Comparison of ENCODE assay signal across 13 mouse cellular contexts in genomic region chr16:28858210-28859008, GRCm38 (mm10).
A peak's percentile ranks its signal among the peaks of the same experiment; 100 is the strongest.
DNase-seq lines count a peak whose midpoint lies in the region; ATAC-seq lines count a peak whose summit lies in the region.
"Had no signal": no experiment of that assay in that cellular context is flagged by ENCODE, and none has a peak within 500 bp of the region (broad histone marks: within the 10 kb centered on the region; RNA-seq: fewer than 3 reads in every experiment).

No protein-coding gene starts in this region.

- no peak overlapping the region for H3K4me3 ChIP-seq in heart, embryonic 14.5 days (ENCODE audit: control insufficient read depth in 1 of 2, insufficient read depth in 1 of 2, low read depth in 1 of 2, low read length in 2 of 2)
- H3K4me3 ChIP-seq in lung, embryonic 16.5 days (ENCODE audit: low read length): no peak overlapping the region
- H3K4me3 ChIP-seq in embryonic facial prominence, embryonic 15.5 days (replicated peaks): no peak overlapping the region
- H3K4me3 ChIP-seq: erythroblast, embryonic 14.5 days; heart, embryonic 15.5 days; neural tube, embryonic 13.5 days had no signal

- peak; percentile 51 for DNase-seq in embryo, embryonic 10 days (ENCODE audit: low spot score)
- no peak for DNase-seq in embryo, embryonic 11 days
- no peak for DNase-seq in heart, postnatal 25 days (ENCODE audit: low spot score)
- DNase-seq in lung, postnatal 25 days (ENCODE audit: low spot score): no peak
- DNase-seq in adrenal gland, adult (ENCODE audit: inconsistent age in 2 of 2, low spot score in 1 of 2): no peak
- DNase-seq: cerebellum, postnatal 36 days; liver had no signal

- intact Hi-C loops in heart, postnatal 25 days (cut with DNase I): no loop called here

- 71% methylated on average over 18 of the region's 18 CpGs for whole genome bisulfite sequencing in heart, embryonic 14.5 days
- 54% methylated on average over 18 of the region's 18 CpGs for WGBS in lung, embryonic 16.5 days
- 77% methylated on average over 18 of the region's 18 CpGs for WGBS in embryonic facial prominence, embryonic 15.5 days

- H3K4me1 ChIP-seq in heart, embryonic 14.5 days (ENCODE audit: control insufficient read depth in 2 of 2, insufficient read depth in 2 of 2, low read length in 2 of 2): peaks cover 12 to 17% of the 10 kb centered on the region in 2 experiments
- peaks cover 31% of the 10 kb centered on the region for H3K4me1 ChIP-seq in lung, embryonic 16.5 days (replicated peaks; ENCODE audit: control insufficient read depth, insufficient read depth, low read length)
- H3K4me1 ChIP-seq in embryonic facial prominence, embryonic 15.5 days: peaks cover 30% of the 10 kb centered on the region; the same call in 1 of the 2 replicates

- no peak for ATAC-seq in heart, embryonic 14.5 days (ENCODE audit: insufficient number of reproducible peaks, insufficient read depth, low FRiP score, low read depth)
- ATAC-seq in lung, embryonic 16.5 days (ENCODE audit: low read depth): peak; percentile 43; the same call in 1 of the 2 replicates
- 0 out of 2 replicates have a peak, but pooled peaks have one; percentile 29 for ATAC-seq in embryonic facial prominence, embryonic 15.5 days (ENCODE audit: insufficient number of reproducible peaks, low FRiP score, low TSS enrichment, low read depth)

- H3K36me3 ChIP-seq in heart, embryonic 14.5 days (ENCODE audit: control insufficient read depth, insufficient read depth, low read length): peaks cover 4% of the 10 kb centered on the region; the same call in 1 of the 2 replicates
- H3K36me3 ChIP-seq in lung, embryonic 16.5 days (ENCODE audit: control insufficient read depth, insufficient read depth, low read length): peaks cover 2% of the 10 kb centered on the region; the same call in 1 of the 2 replicates
- no peaks in the 10 kb centered on the region for H3K36me3 ChIP-seq in embryonic facial prominence, embryonic 15.5 days
- H3K36me3 ChIP-seq: heart, embryonic 15.5 days; neural tube, embryonic 13.5 days had no signal

- peak overlapping the region; percentile 2; the same call in 1 of the 2 replicates for H3K4me2 ChIP-seq in heart, embryonic 14.5 days (ENCODE audit: low read length)
- no peak overlapping the region for H3K4me2 ChIP-seq in lung, embryonic 16.5 days (ENCODE audit: low read depth, low read length)
- no peak overlapping the region for H3K4me2 ChIP-seq in embryonic facial prominence, embryonic 15.5 days (replicated peaks)
- H3K4me2 ChIP-seq: heart, embryonic 15.5 days; neural tube, embryonic 13.5 days had no signal

- no peaks in the 10 kb centered on the region for H3K9me3 ChIP-seq in heart, embryonic 14.5 days (ENCODE audit: control insufficient read depth, low read length)
- no peaks in the 10 kb centered on the region for H3K9me3 ChIP-seq in lung, embryonic 16.5 days (ENCODE audit: control insufficient read depth, low read length)
- H3K9me3 ChIP-seq in embryonic facial prominence, embryonic 15.5 days (replicated peaks): no peaks in the 10 kb centered on the region
- H3K9me3 ChIP-seq: heart, embryonic 15.5 days; neural tube, embryonic 13.5 days had no signal

- no peaks in the 10 kb centered on the region for H3K27me3 ChIP-seq in heart, embryonic 14.5 days (ENCODE audit: control insufficient read depth, insufficient read depth, low read length)
- H3K27me3 ChIP-seq in lung, embryonic 16.5 days (ENCODE audit: control insufficient read depth, insufficient read depth, low read depth, low read length): no peaks in the 10 kb centered on the region
- H3K27me3 ChIP-seq in embryonic facial prominence, embryonic 15.5 days: no peaks in the 10 kb centered on the region
- H3K27me3 ChIP-seq: heart, embryonic 15.5 days had no signal

- H3K27ac ChIP-seq in heart, embryonic 14.5 days (replicated peaks in 1 of 2; ENCODE audit: control insufficient read depth in 1 of 2, insufficient read depth in 1 of 2, low read depth in 2 of 2, low read length in 2 of 2): no peak overlapping the region
- no peak overlapping the region for H3K27ac ChIP-seq in lung, embryonic 16.5 days (ENCODE audit: low read length)
- H3K27ac ChIP-seq in embryonic facial prominence, embryonic 15.5 days (replicated peaks): no peak overlapping the region
- H3K27ac ChIP-seq: heart, embryonic 15.5 days; neural tube, embryonic 13.5 days had no signal

- no peak overlapping the region for H3K9ac ChIP-seq in heart, embryonic 14.5 days (ENCODE audit: low read length)
- no peak overlapping the region for H3K9ac ChIP-seq in lung, embryonic 16.5 days (ENCODE audit: low read length)
- no peak overlapping the region for H3K9ac ChIP-seq in embryonic facial prominence, embryonic 15.5 days
- H3K9ac ChIP-seq: heart, embryonic 15.5 days; neural tube, embryonic 13.5 days had no signal
